Mouse (Mus musculus) G1E (cell line): ENCODE measurements around the gene Zmynd19.
"Not testable (repeated sequence)": the region's sequence is repeated elsewhere in the genome, so short reads cannot be mapped to it uniquely, and the experiment has no call there.

Source experiments
- CTCF ChIP-seq: IDR thresholded peaks from 2 replicates; pipeline ENCODE4 v1.5.1; 2012; ENCODE audit warnings: low read depth, low read length, inconsistent platforms, mixed read lengths
- GATA1 ChIP-seq: IDR thresholded peaks from 2 replicates; pipeline ENCODE4 v1.6.1; 2012; ENCODE audit warnings: borderline replicate concordance, low read length, inconsistent platforms, mixed read lengths
- GATA2 ChIP-seq: IDR thresholded peaks from 2 replicates; pipeline ENCODE4 v1.6.1; 2012; ENCODE audit warnings: low read depth, low read length, inconsistent platforms, borderline replicate concordance
- POLR2AphosphoS5 ChIP-seq: IDR thresholded peaks from 2 replicates; pipeline ENCODE4 v1.6.1; 2012; ENCODE audit warnings: low read depth, low read length, inconsistent platforms; ENCODE audit not compliant: insufficient replicate concordance
- TAL1 ChIP-seq: conservative IDR thresholded peaks from 2 replicates; pipeline ENCODE4 v1.6.1; 2012; ENCODE audit warnings: low read depth, low read length, inconsistent platforms, mixed read lengths

DNA sequence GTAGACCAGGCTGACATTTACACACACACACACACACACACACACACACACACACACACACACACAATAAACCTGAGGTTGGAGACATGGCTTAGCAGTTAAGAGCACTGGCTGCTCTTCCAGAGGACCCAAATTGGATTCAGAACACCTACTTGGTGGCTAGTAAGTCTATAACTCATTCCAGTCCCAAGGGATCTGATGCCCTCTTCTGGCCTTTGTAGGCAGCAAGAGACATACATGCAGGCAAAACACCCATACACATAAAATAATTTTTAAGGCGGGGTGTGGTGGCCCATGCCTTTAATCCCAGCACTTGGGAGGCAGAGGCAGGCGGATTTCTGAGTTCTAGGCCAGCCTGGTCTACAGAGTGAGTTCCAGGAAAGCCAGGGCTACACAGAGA, 5.3 kb upstream of the Zmynd19 start:
- TF ChIP-seq CTCF, TAL1, GATA1, POLR2AphosphoS5, GATA2: not testable (repeated sequence)
